Comparison of ENCODE assay signal across 24 mouse cellular contexts in genomic region chr6:142045746-142046145, GRCm38 (mm10). TPM values are rescaled to one million over a fixed set of nuclear protein-coding genes. Genes with fewer than 3 reads are reported as not detected.
"Had no signal": no experiment of that assay in that cellular context is flagged by ENCODE, and none has a peak within 500 bp of the region (broad histone marks: within the 10 kb centered on the region; RNA-seq: fewer than 3 reads in every experiment).

No protein-coding gene starts in this region.

- H3K27me3 ChIP-seq: lung, embryonic 15.5 days; megakaryocyte, embryonic 14.5 days; midbrain, embryonic 13.5 days; midbrain, embryonic 15.5 days; neural tube, embryonic 12.5 days had no signal

- H3K9me3 ChIP-seq: lung, embryonic 15.5 days; megakaryocyte, embryonic 14.5 days; midbrain, embryonic 13.5 days; midbrain, embryonic 15.5 days; neural tube, embryonic 12.5 days had no signal

- ATAC-seq: lung, postnatal 0 days; midbrain, embryonic 13.5 days; midbrain, embryonic 15.5 days had no signal

- H3K4me3 ChIP-seq: lung, embryonic 15.5 days; megakaryocyte, embryonic 14.5 days; midbrain, embryonic 13.5 days; midbrain, embryonic 15.5 days; neural tube, embryonic 12.5 days had no signal

- H3K9ac ChIP-seq: lung, embryonic 15.5 days; midbrain, embryonic 13.5 days; midbrain, embryonic 15.5 days; neural tube, embryonic 12.5 days had no signal

- H3K4me2 ChIP-seq: lung, embryonic 15.5 days; midbrain, embryonic 11.5 days; midbrain, embryonic 13.5 days; midbrain, embryonic 15.5 days; neural tube, embryonic 12.5 days had no signal

- H3K36me3 ChIP-seq: lung, embryonic 15.5 days; midbrain, embryonic 13.5 days; midbrain, embryonic 15.5 days; neural tube, embryonic 12.5 days had no signal

- H3K4me1 ChIP-seq: lung, embryonic 15.5 days; megakaryocyte, embryonic 14.5 days; midbrain, embryonic 13.5 days; midbrain, embryonic 15.5 days; neural tube, embryonic 12.5 days had no signal

- H3K27ac ChIP-seq: lung, embryonic 15.5 days; macrophage; midbrain, embryonic 13.5 days; midbrain, embryonic 15.5 days; neural tube, embryonic 12.5 days had no signal

- DNase-seq: lung, adult 2 months; lung, postnatal 14 days; lung, postnatal 36 days; retina, postnatal 1 day; right cerebral cortex, adult 18-20 months; right cerebral cortex, postnatal 25 days; right cerebral cortex, postnatal 4 days; spleen, adult 18-20 months; thymus, adult 18-20 months; thymus, postnatal 14 days; thymus, postnatal 36 days had no signal

RNA-seq across cellular contexts. Expression of gene Gm6614, which starts 34.5 kb away (rescaled TPM):
- polyA plus RNA-seq: lung, adult 2 months; lung, embryonic 15.5 days; lung, postnatal 0 days; macrophage; midbrain, embryonic 11.5 days; midbrain, embryonic 13.5 days; midbrain, embryonic 15.5 days; midbrain, postnatal 0 days; neural tube, embryonic 12.5 days; small intestine, adult 2 months; stomach, embryonic 14.5 days; stomach, embryonic 16.5 days; thymus, postnatal 0 days had no signal
